Mouse (Mus musculus): Measurements from ENCODE around the gene Thpo.

DNA sequence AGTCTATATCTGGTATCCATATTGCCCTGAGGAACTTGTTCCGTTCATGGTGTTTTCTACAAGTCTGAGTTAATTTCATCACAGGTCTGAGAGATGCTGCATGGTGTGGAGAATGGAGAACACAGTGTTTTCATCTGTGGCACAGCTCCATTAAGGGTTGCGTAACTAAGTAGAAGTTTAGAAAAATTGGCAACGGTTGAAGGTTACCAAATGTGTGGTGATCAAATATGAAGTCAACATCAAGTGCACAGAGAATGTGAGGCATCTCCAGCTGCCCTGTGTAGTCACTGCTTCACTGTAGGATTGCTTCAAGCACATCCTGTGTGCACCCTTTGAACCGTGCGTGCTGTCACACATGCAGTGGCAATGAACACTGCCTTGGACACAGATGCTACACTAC lies 21.7 kb upstream of the Thpo start:
- TF ChIP-seq CTCF (IDR thresholded peaks at IDR 0.05; ENCODE audit: borderline replicate concordance, insufficient read depth, low read depth, low read length) (no peak), POLR2A (IDR thresholded peaks at IDR 0.05; ENCODE audit: borderline replicate concordance, insufficient read depth, low read length) (no peak)
